Mouse (Mus musculus): ENCODE results near the gene Cdkn1a.
"Not testable (repeated sequence)": the region's sequence is repeated elsewhere in the genome, so short reads cannot be mapped to it uniquely, and the experiment has no call there.

Gene Cdkn1a

GRCm38 (mm10) chr17:29058487-29058886 is 32.3 kb upstream of the Cdkn1a start:
- DNase-seq (ENCODE audit: low spot score in 2 of 2) = no peak

GRCm38 (mm10) chr17:29059581-29059980 is 31.2 kb upstream of the Cdkn1a start:
- no peak for DNase-seq (ENCODE audit: low spot score in 2 of 2)

- no peak for DNase-seq (ENCODE audit: low spot score in 2 of 2)
Observed at GRCm38 (mm10) chr17:29060946-29061345, 29.8 kb upstream of the Cdkn1a start.

GRCm38 (mm10) chr17:29062119-29063035 is 28.4 kb upstream of the Cdkn1a start:
- peak; percentile 41 to 58 for DNase-seq (ENCODE audit: low spot score in 2 of 2)

- no peak for DNase-seq (ENCODE audit: low spot score in 2 of 2)
Observed at GRCm38 (mm10) chr17:29063121-29063987, 27.4 kb upstream of the Cdkn1a start.

- DNase-seq (ENCODE audit: low spot score in 2 of 2) = no peak
Observed at GRCm38 (mm10) chr17:29063988-29064285, 26.8 kb upstream of the Cdkn1a start.

GRCm38 (mm10) chr17:29065245-29065940 is 25.4 kb upstream of the Cdkn1a start:
- no peak for DNase-seq (ENCODE audit: low spot score in 2 of 2)

- DNase-seq (ENCODE audit: low spot score in 2 of 2) = no peak
Observed at GRCm38 (mm10) chr17:29065971-29066370, 24.8 kb upstream of the Cdkn1a start.

GRCm38 (mm10) chr17:29067416-29067815 is 23.4 kb upstream of the Cdkn1a start:
- not testable (repeated sequence) for DNase-seq (ENCODE audit: low spot score in 2 of 2)

- no peak for DNase-seq (ENCODE audit: low spot score in 2 of 2)
Observed at GRCm38 (mm10) chr17:29067847-29068246, 22.9 kb upstream of the Cdkn1a start.

- DNase-seq (ENCODE audit: low spot score in 2 of 2) = no peak
Observed at GRCm38 (mm10) chr17:29069063-29069462, 21.7 kb upstream of the Cdkn1a start.

GRCm38 (mm10) chr17:29071820-29072219 is 19.0 kb upstream of the Cdkn1a start:
- DNase-seq (ENCODE audit: low spot score in 2 of 2) = no peak

- no peak for DNase-seq (ENCODE audit: low spot score in 2 of 2)
Observed at GRCm38 (mm10) chr17:29072701-29073307, 18.0 kb upstream of the Cdkn1a start.

GRCm38 (mm10) chr17:29073313-29073712 is 17.5 kb upstream of the Cdkn1a start:
- DNase-seq (ENCODE audit: low spot score in 2 of 2) = no peak

- no peak for DNase-seq (ENCODE audit: low spot score in 2 of 2)
Observed at GRCm38 (mm10) chr17:29074085-29074484, 16.7 kb upstream of the Cdkn1a start.

GRCm38 (mm10) chr17:29076235-29076634 is 14.5 kb upstream of the Cdkn1a start:
- no peak for DNase-seq (ENCODE audit: low spot score in 2 of 2)

GRCm38 (mm10) chr17:29077786-29078509 is 12.8 kb upstream of the Cdkn1a start:
- no peak for DNase-seq (ENCODE audit: low spot score in 2 of 2)

GRCm38 (mm10) chr17:29078519-29079383 is 12.0 kb upstream of the Cdkn1a start:
- DNase-seq (ENCODE audit: low spot score in 2 of 2) = peak in 1 of 2 experiments; percentile 17

GRCm38 (mm10) chr17:29080758-29081617 is 9.8 kb upstream of the Cdkn1a start:
- no peak for DNase-seq (ENCODE audit: low spot score in 2 of 2)

Measured in spleen, postnatal 36 days (tissue).